Mouse (Mus musculus): ENCODE results near the gene 1700069L16Rik.

1700069L16Rik gene

GRCm38 (mm10) chr5:113724446-113724845, at the start of gene 1700069L16Rik:
1700069L16Rik (minus strand) TSS chr5:113724772.
- peak; percentile 64 to 82 for DNase-seq (ENCODE audit: low spot score in 2 of 2)

GRCm38 (mm10) chr5:113773664-113774063, 49.1 kb upstream of the 1700069L16Rik start:
- peak; percentile 71 to 87 for DNase-seq (ENCODE audit: low spot score in 2 of 2)

- no peak for DNase-seq (ENCODE audit: low spot score in 2 of 2)
Measured at GRCm38 (mm10) chr5:113772905-113773519, 48.4 kb upstream of the 1700069L16Rik start.

GRCm38 (mm10) chr5:113772450-113772895, 47.9 kb upstream of the 1700069L16Rik start, which contains the start of the genes Sart3 and Iscu:
Sart3 (minus strand) TSS chr5:113772510.
Iscu (plus strand) TSS chr5:113772748.
- peak; percentile 87 to 93 for DNase-seq (ENCODE audit: low spot score in 2 of 2)

GRCm38 (mm10) chr5:113771213-113772162, 46.9 kb upstream of the 1700069L16Rik start:
- DNase-seq (ENCODE audit: low spot score in 2 of 2) = peak; percentile 82 to 91

- DNase-seq (ENCODE audit: low spot score in 2 of 2) = no peak
Measured at GRCm38 (mm10) chr5:113768806-113769205, 44.2 kb upstream of the 1700069L16Rik start.

- DNase-seq (ENCODE audit: low spot score in 2 of 2) = no peak
Measured at GRCm38 (mm10) chr5:113765641-113766526, 41.3 kb upstream of the 1700069L16Rik start.

GRCm38 (mm10) chr5:113764426-113764825, 39.9 kb upstream of the 1700069L16Rik start:
- no peak for DNase-seq (ENCODE audit: low spot score in 2 of 2)

GRCm38 (mm10) chr5:113761585-113761984, 37.0 kb upstream of the 1700069L16Rik start:
- DNase-seq (ENCODE audit: low spot score in 2 of 2) = no peak

- DNase-seq (ENCODE audit: low spot score in 2 of 2) = no peak
Measured at GRCm38 (mm10) chr5:113755347-113756030, 30.9 kb upstream of the 1700069L16Rik start.

- no peak for DNase-seq (ENCODE audit: low spot score in 2 of 2)
Measured at GRCm38 (mm10) chr5:113751521-113752157, 27.1 kb upstream of the 1700069L16Rik start.

- no peak for DNase-seq (ENCODE audit: low spot score in 2 of 2)
Measured at GRCm38 (mm10) chr5:113748556-113749331, 24.2 kb upstream of the 1700069L16Rik start.

GRCm38 (mm10) chr5:113747629-113748028, 23.1 kb upstream of the 1700069L16Rik start:
- DNase-seq (ENCODE audit: low spot score in 2 of 2) = no peak

GRCm38 (mm10) chr5:113737607-113738237, 13.2 kb upstream of the 1700069L16Rik start:
- DNase-seq (ENCODE audit: low spot score in 2 of 2) = no peak

GRCm38 (mm10) chr5:113736522-113737164, 12.1 kb upstream of the 1700069L16Rik start:
- DNase-seq (ENCODE audit: low spot score in 2 of 2) = no peak

GRCm38 (mm10) chr5:113736113-113736502, 11.5 kb upstream of the 1700069L16Rik start:
- peak in 1 of 2 experiments; percentile 19 for DNase-seq (ENCODE audit: low spot score in 2 of 2)

- DNase-seq (ENCODE audit: low spot score in 2 of 2) = peak; percentile 91 to 95
Measured at GRCm38 (mm10) chr5:113735345-113736112, 11.0 kb upstream of the 1700069L16Rik start, which contains the start of gene Ficd. Ficd (plus strand) TSS chr5:113735803.

GRCm38 (mm10) chr5:113735023-113735344, 10.4 kb upstream of the 1700069L16Rik start:
- no peak for DNase-seq (ENCODE audit: low spot score in 2 of 2)
